ENCODE assay signal across 19 mouse cellular contexts in the genomic region with DNA sequence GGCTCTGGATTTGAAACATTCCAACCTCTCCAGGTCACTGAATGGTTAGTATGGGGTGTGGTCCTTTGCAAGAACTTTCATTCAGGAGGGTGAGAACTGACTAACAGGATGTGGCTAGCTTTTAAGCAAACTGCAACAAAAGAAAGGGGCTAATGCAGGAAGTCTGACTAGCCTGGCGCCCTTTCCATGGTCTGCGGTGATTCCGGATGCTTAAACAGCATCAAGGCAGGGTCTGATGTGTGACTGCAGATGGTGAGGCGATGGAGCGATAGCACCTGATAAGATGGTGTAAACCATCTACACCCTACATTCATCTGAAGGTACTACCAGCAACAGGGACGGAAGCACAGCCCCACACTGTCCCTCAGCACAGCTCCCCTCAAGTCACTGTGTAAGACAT. TPM values are rescaled to one million over a fixed set of nuclear protein-coding genes. Genes with fewer than 3 reads are reported as not detected.
DNase-seq lines count a peak whose midpoint lies in the region; ATAC-seq lines count a peak whose summit lies in the region.
"Had no signal": no experiment of that assay in that cellular context is flagged by ENCODE, and none has a peak within 500 bp of the region (broad histone marks: within the 10 kb centered on the region; RNA-seq: fewer than 3 reads in every experiment).

No protein-coding gene starts in this region.

- peak; percentile 95 for DNase-seq in 416B (ENCODE audit: low read depth)
- peak; percentile 28 for DNase-seq in CD4-positive, CD25-positive, alpha-beta regulatory T cell, adult 2 months (ENCODE audit: low read depth, low spot score)
- peak; percentile 94 for DNase-seq in R1 (ENCODE audit: low read depth, low spot score)
- DNase-seq in cerebellum, adult 8-10 months, result no peak
- no peak for DNase-seq in layer of hippocampus, adult 18-20 months (ENCODE audit: low spot score in 2 of 2)
- no peak for DNase-seq in adipocyte (ENCODE audit: low spot score)
- DNase-seq in lung, postnatal 10 days, result no peak
- DNase-seq: adrenal gland, postnatal 10 days; cerebellum, adult 9-11 months; gastrocnemius, postnatal 25 days; heart, adult 2 months; heart, postnatal 36 days; kidney, adult 11 months; lung, adult 18-20 months had no signal

- ATAC-seq in monocyte, adult 5-6 weeks (replicated peaks; ENCODE audit: insufficient number of reproducible peaks, low FRiP score, low TSS enrichment, poor library complexity, severe bottlenecking), result peak; percentile 61; the same call in 1 of the 2 replicates
- ATAC-seq: forebrain, embryonic 15.5 days; midbrain, embryonic 16.5 days had no signal

RNA-seq across cellular contexts. Expression of a gene that starts 29.2 kb away (rescaled TPM):
- not detected in 3 replicates for total RNA-seq in monocyte, adult 5-6 weeks (2017)
- total RNA-seq in layer of hippocampus, adult 18-20 months (2021), result under 1 TPM; 0.35 to 0.43 TPM
- total RNA-seq: adrenal gland, postnatal 10 days; gastrocnemius, postnatal 25 days; heart, adult 2 months; heart, postnatal 36 days; megakaryocyte-erythroid progenitor cell, adult 5-6 weeks; MEL had no signal

Comparison
In these comparisons a context has a peak if more than half of its experiments do, and no peak if none do; other contexts are left out.
1. DNase-seq: peak in 416B (single experiment), CD4-positive, CD25-positive, alpha-beta regulatory T cell, adult 2 months (single experiment) and R1 (single experiment); none in cerebellum, adult 8-10 months (single experiment), layer of hippocampus, adult 18-20 months (0 of 2), adipocyte (single experiment) and lung, postnatal 10 days (single experiment).